Mouse (Mus musculus) ES-E14 (cell line): ENCODE measurements around the gene Prelid1. TPM values are rescaled to one million over a fixed set of nuclear protein-coding genes. Genes with fewer than 3 reads are reported as not detected.

Source experiments
- DNase-seq: peaks from one replicate; pipeline ENCODE4 v3.0.0-alpha.2; 2013; ENCODE audit warnings: low read depth, low spot score
- H3K27ac ChIP-seq: 2 replicates; pipeline ENCODE4 v1.5.1; 2012; ENCODE audit warnings: low read depth, mild to moderate bottlenecking, low read length, moderate library complexity, mixed read lengths; ENCODE audit not compliant: poor library complexity, insufficient read depth, severe bottlenecking
- H3K36me3 ChIP-seq: 2 replicates; pipeline ENCODE4 v1.6.1; 2012; ENCODE audit warnings: mild to moderate bottlenecking, low read length, moderate library complexity, mixed read lengths; ENCODE audit not compliant: control insufficient read depth, poor library complexity, insufficient read depth, severe bottlenecking
- H3K4me1 ChIP-seq, 2 experiments: fragments of 150-350 bp in 1 of 2; sonication (generic) in 1 of 2; 2 replicates each; pipeline ENCODE4 v1.6.1; 2012; ENCODE audit warnings: low read length in 2 of 2, mild to moderate bottlenecking in 1 of 2, mixed read lengths in 1 of 2; ENCODE audit not compliant: control insufficient read depth in 2 of 2, insufficient read depth in 2 of 2, poor library complexity in 1 of 2
- H3K4me3 ChIP-seq, 2 experiments: fragments of 150-350 bp in 1 of 2; sonication (generic) in 1 of 2; 2 replicates each; pipeline ENCODE4 v1.5.1; 2012; ENCODE audit warnings: low read length in 2 of 2, low read depth in 1 of 2, mild to moderate bottlenecking in 1 of 2, mixed read lengths in 1 of 2; ENCODE audit not compliant: insufficient read depth in 1 of 2, poor library complexity in 1 of 2, severe bottlenecking in 1 of 2
- H3K9ac ChIP-seq: 2 replicates; pipeline ENCODE4 v1.6.1; 2012; ENCODE audit warnings: low read depth, mild to moderate bottlenecking, low read length, mixed read lengths; ENCODE audit not compliant: poor library complexity, insufficient read depth, severe bottlenecking
- H3K9me3 ChIP-seq: fragments of 150-350 bp; sonication (generic); 2 replicates; pipeline ENCODE4 v1.6.1; 2012; ENCODE audit warnings: low read depth, mild to moderate bottlenecking, low read length; ENCODE audit not compliant: control insufficient read depth, insufficient read depth
- CHD2 ChIP-seq: IDR thresholded peaks from 2 replicates; pipeline ENCODE4 v1.6.1; 2014; ENCODE audit warnings: mild to moderate bottlenecking, low read depth, low read length, inconsistent platforms
- HCFC1 ChIP-seq: IDR thresholded peaks from 2 replicates; pipeline ENCODE4 v1.6.1; 2012; ENCODE audit warnings: low read length, inconsistent platforms, borderline replicate concordance; ENCODE audit not compliant: insufficient read depth
- MAFK ChIP-seq: IDR thresholded peaks from 2 replicates; pipeline ENCODE4 v1.6.1; 2014; ENCODE audit warnings: mild to moderate bottlenecking, low read depth, low read length, inconsistent platforms; ENCODE audit not compliant: insufficient read depth
- ZC3H11A ChIP-seq: IDR thresholded peaks from 2 replicates; pipeline ENCODE4 v1.6.1; 2012; ENCODE audit warnings: low read depth, mild to moderate bottlenecking, inconsistent platforms, low read length, borderline replicate concordance
- ZNF384 ChIP-seq: IDR thresholded peaks from 2 replicates; pipeline ENCODE4 v1.6.1; 2012; ENCODE audit warnings: low read depth, low read length, inconsistent platforms
- in situ Hi-C, 2 experiments: fragments of 600-800 bp; cut with MboI; formaldehyde crosslinking; loops; one replicate each; pipeline ENCODE4 v1.15.1; 2025; ENCODE audit warnings: low sequenced_read_pairs in 2 of 2, inconsistent platforms in 1 of 2; ENCODE audit not compliant: unreplicated experiment in 2 of 2
- total RNA-seq: library from RNA; depleted of rRNA; stranded (reverse); fragments of 300-350 nt; gene quantifications from 2 replicates; pipeline ENCODE4 v1.2.3, GENCODE M21; 2012; rRNA removed

Gene Prelid1
- total RNA-seq, result 198 and 217 TPM in 2 replicates

GRCm38 (mm10) chr13:55319931-55320533 lies at the start of gene Prelid1:
Gene Prelid1 (plus strand): TSS chr13:55320500.
- no peaks in the 10 kb centered on the region for H3K9me3 ChIP-seq
- peak within 1 kb of the TSS; percentile 86 for H3K9ac ChIP-seq
- H3K27ac ChIP-seq, result no peak within 1 kb of the TSS
- TF ChIP-seq MAFK (no peak), CHD2 (no peak), ZC3H11A (no peak), ZNF384 (no peak), HCFC1 (no peak)
- peaks cover 35% of the 10 kb centered on the region for H3K36me3 ChIP-seq
- H3K4me3 ChIP-seq, result peak within 1 kb of the TSS; percentile 92 to 97
- in situ Hi-C loops, result no loop called here
- DNase-seq, result no peak
- H3K4me1 ChIP-seq, result peaks cover 3 to 13% of the 10 kb centered on the region in 2 experiments; a peak in 2 of 4 replicates

GRCm38 (mm10) chr13:55277203-55277602 lies 43.1 kb upstream of the Prelid1 start:
- no peak overlapping the region for H3K27ac ChIP-seq
- H3K9ac ChIP-seq, result no peak overlapping the region
- no peaks in the 10 kb centered on the region for H3K9me3 ChIP-seq
- in situ Hi-C loops, result no loop called here
- H3K36me3 ChIP-seq, result peaks cover 20% of the 10 kb centered on the region
- no peak overlapping the region for H3K4me3 ChIP-seq
- DNase-seq, result no peak
- no peak for TF ChIP-seq MAFK
- no peak for TF ChIP-seq ZNF384
- no peak for TF ChIP-seq CHD2
- TF ChIP-seq HCFC1, result no peak
- TF ChIP-seq ZC3H11A, result no peak
- peaks cover 0 to 2% of the 10 kb centered on the region in 2 experiments; a peak in 1 of 4 replicates for H3K4me1 ChIP-seq

GRCm38 (mm10) chr13:55277646-55278045 lies 42.7 kb upstream of the Prelid1 start:
- in situ Hi-C loops, result no loop called here
- peaks cover 0 to 2% of the 10 kb centered on the region in 2 experiments; a peak in 1 of 4 replicates for H3K4me1 ChIP-seq

GRCm38 (mm10) chr13:55288854-55289253 lies 31.4 kb upstream of the Prelid1 start:
- no peaks in the 10 kb centered on the region for H3K4me1 ChIP-seq
- no peak overlapping the region for H3K4me3 ChIP-seq
- no peaks in the 10 kb centered on the region for H3K9me3 ChIP-seq
- in situ Hi-C loops, result no loop called here
- TF ChIP-seq CHD2 (no peak), ZC3H11A (no peak), HCFC1 (no peak), ZNF384 (peak; percentile 94)
- no peak for DNase-seq
- peaks cover 19% of the 10 kb centered on the region for H3K36me3 ChIP-seq
- H3K27ac ChIP-seq, result no peak overlapping the region
- no peak overlapping the region for H3K9ac ChIP-seq

More at GRCm38 (mm10) chr13:55277646-55278045, 42.7 kb upstream of the Prelid1 start:
- Histone ChIP-seq H3K27ac (no peak overlapping the region), H3K4me3 (no peak overlapping the region), H3K9me3 (no peaks in the 10 kb centered on the region), H3K36me3 (peaks cover 23% of the 10 kb centered on the region), H3K9ac (no peak overlapping the region)
- no peak for TF ChIP-seq HCFC1
- TF ChIP-seq ZC3H11A, result no peak
- TF ChIP-seq MAFK, result no peak
- no peak for TF ChIP-seq ZNF384
- no peak for TF ChIP-seq CHD2
- no peak for DNase-seq

- Histone ChIP-seq H3K36me3 (peaks cover 28% of the 10 kb centered on the region), H3K4me3 (no peak overlapping the region), H3K9me3 (no peaks in the 10 kb centered on the region), H3K27ac (no peak overlapping the region), H3K4me1 (no peaks in the 10 kb centered on the region), H3K9ac (no peak overlapping the region)
- DNase-seq, result no peak
- TF ChIP-seq CHD2 (no peak), MAFK (peak; percentile 99), ZC3H11A (no peak)
- in situ Hi-C loops, result no loop called here
Measured at GRCm38 (mm10) chr13:55296760-55297159, 23.5 kb upstream of the Prelid1 start.
